8 mouse cellular contexts compared by ENCODE assay signal in the genomic region with DNA sequence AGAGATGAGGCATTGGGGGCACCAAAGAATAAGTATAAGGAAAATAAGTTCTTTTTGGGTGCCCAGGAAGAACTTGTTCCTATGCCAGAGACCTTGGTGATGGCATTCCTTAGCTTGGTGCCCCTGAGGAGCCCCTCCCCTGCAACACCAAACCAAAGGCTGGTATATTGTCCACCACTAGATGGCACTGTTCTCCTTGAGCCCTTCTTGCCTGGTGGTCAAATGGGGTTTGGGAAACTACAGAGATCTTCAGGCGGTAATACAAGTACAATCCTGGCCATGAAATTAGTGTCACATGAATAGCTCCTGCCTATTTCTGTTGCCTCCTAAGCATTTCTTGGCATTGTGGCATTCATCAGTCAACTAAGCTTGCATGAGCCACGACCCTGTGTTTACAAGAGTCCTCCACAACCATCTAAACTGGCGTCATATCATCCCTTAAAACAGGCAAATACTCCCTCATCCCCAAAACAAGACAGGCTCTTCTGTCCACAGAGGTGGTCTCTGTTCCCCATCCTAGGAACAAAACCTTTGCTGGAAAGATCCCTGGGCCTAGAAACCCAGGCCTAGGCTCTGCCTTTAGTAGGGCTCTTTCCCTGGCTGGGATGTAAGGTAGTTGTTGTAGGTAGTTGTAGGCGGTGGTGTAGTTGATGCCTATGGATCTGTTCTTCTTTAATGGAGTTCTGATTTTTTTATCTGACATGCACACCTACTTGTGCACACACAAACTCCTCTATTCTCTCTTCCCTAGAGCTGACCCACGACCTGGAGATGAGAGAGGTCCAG. TPM values are rescaled to one million over a fixed set of nuclear protein-coding genes. Genes with fewer than 3 reads are reported as not detected.
DNase-seq lines count a peak whose midpoint lies in the region; ATAC-seq and TF ChIP-seq lines count a peak whose summit lies in the region.

No protein-coding gene starts in this region.

- WGBS in lung, embryonic 14.5 days, result 61% methylated on average over 5 of the region's 5 CpGs

- no peaks in the 10 kb centered on the region for H3K36me3 ChIP-seq in lung, embryonic 14.5 days (ENCODE audit: insufficient read depth)

- peaks cover 9% of the 10 kb centered on the region for H3K4me1 ChIP-seq in lung, embryonic 14.5 days (ENCODE audit: insufficient read depth)

- DNase-seq in gastrocnemius, adult 18-20 months (ENCODE audit: low spot score), result peak; percentile 77
- no peak for DNase-seq in gastrocnemius, adult 8-10 months (ENCODE audit: low spot score in 2 of 2)
- DNase-seq in 416B (ENCODE audit: low read depth), result peak; percentile 85
- DNase-seq in adipocyte (ENCODE audit: low spot score), result peak; percentile 85
- DNase-seq in embryo, embryonic 10.5 days (ENCODE audit: low spot score), result peak; percentile 94
- peak; percentile 79 for DNase-seq in kidney, adult 9 months
- peak; percentile 94 for DNase-seq in lung, embryonic 14.5 days
- DNase-seq in skeletal muscle tissue, adult 2 months (ENCODE audit: low read depth, low spot score), result peak; percentile 59

- no peak overlapping the region for H3K4me3 ChIP-seq in lung, embryonic 14.5 days (ENCODE audit: low read depth, low read length)

- H3K27ac ChIP-seq in lung, embryonic 14.5 days (ENCODE audit: low read depth), result no peak overlapping the region

- H3K4me2 ChIP-seq in lung, embryonic 14.5 days, result no peak overlapping the region

- H3K9ac ChIP-seq in lung, embryonic 14.5 days, result no peak overlapping the region

- no peaks in the 10 kb centered on the region for H3K9me3 ChIP-seq in lung, embryonic 14.5 days (ENCODE audit: low read depth, low read length)

- no peak for ATAC-seq in lung, embryonic 14.5 days (ENCODE audit: insufficient read depth)

- TF ChIP-seq CTCF in lung, embryonic 14.5 days (IDR thresholded peaks at IDR 0.05; ENCODE audit: low read depth), result peak; percentile 95

- H3K27me3 ChIP-seq in lung, embryonic 14.5 days (ENCODE audit: insufficient read depth, low read length), result no peaks in the 10 kb centered on the region

RNA-seq across cellular contexts. Expression of gene Cluh, which starts 14.6 kb away (rescaled TPM):
- 10 to 100 TPM; 90.2 to 100.0 TPM for total RNA-seq in gastrocnemius, adult 18-20 months (2021)
- 10 to 100 TPM; 87.3 to 98.6 (median 92.7) TPM for total RNA-seq in gastrocnemius, adult 8-10 months (2022)
- polyA plus RNA-seq in lung, embryonic 14.5 days (2014; fragmentation: Nextera tagmentation; extraction: Ambion mirVana), result 21.5 and 23.8 TPM in 2 replicates

RNA-seq across cellular contexts. Expression of gene Ccdc92b, which starts 15.3 kb away (rescaled TPM):
- total RNA-seq in gastrocnemius, adult 18-20 months (2021), result under 1 TPM; 0.05 TPM
- total RNA-seq in gastrocnemius, adult 8-10 months (2022), result under 1 TPM in 1 of 4 experiments, not detected in 3; 0.07 TPM
- 0.28 and 0.38 TPM in 2 replicates for polyA plus RNA-seq in lung, embryonic 14.5 days (2014; fragmentation: Nextera tagmentation; extraction: Ambion mirVana)

RNA-seq across cellular contexts. Expression of gene Rap1gap2, which starts 24.0 kb away (rescaled TPM):
- total RNA-seq in gastrocnemius, adult 18-20 months (2021), result 1 to 10 TPM; 5.1 to 6.7 TPM
- total RNA-seq in gastrocnemius, adult 8-10 months (2022), result 1 to 10 TPM; 3.7 to 6.6 (median 5.9) TPM
- polyA plus RNA-seq in lung, embryonic 14.5 days (2014; fragmentation: Nextera tagmentation; extraction: Ambion mirVana), result 2.3 and 2.6 TPM in 2 replicates

Comparison
In these comparisons a context has a peak if more than half of its experiments do, and no peak if none do; other contexts are left out.
1. DNase-seq: peak in gastrocnemius, adult 18-20 months (single experiment), 416B (single experiment), adipocyte (single experiment), embryo, embryonic 10.5 days (single experiment), kidney, adult 9 months (single experiment), lung, embryonic 14.5 days (single experiment) and skeletal muscle tissue, adult 2 months (single experiment); none in gastrocnemius, adult 8-10 months (0 of 2).